Mouse (Mus musculus) liver, adult 2 months (tissue): Measurements from ENCODE around the gene Eif4a1. TPM values are rescaled to one million over a fixed set of nuclear protein-coding genes. Genes with fewer than 3 reads are reported as not detected.

Source experiments
- DNase-seq: peaks from one replicate; pipeline ENCODE4 v3.0.0-alpha.2; 2011; ENCODE audit warnings: low read depth, low spot score; ENCODE audit errors: extremely low read depth
- H3K27ac ChIP-seq: fragments of 200-500 bp; replicated peaks from 2 replicates; pipeline ENCODE4 v1.5.1; 2012; ENCODE audit warnings: low read depth, mild to moderate bottlenecking, control low read depth, inconsistent platforms, low read length; ENCODE audit not compliant: insufficient read depth
- H3K27me3 ChIP-seq: fragments of 200-500 bp; 2 replicates; pipeline ENCODE4 v1.6.1; 2012; ENCODE audit warnings: mild to moderate bottlenecking, moderate library complexity, low read length, inconsistent platforms; ENCODE audit not compliant: control insufficient read depth, insufficient read depth
- H3K36me3 ChIP-seq: fragments of 200-500 bp; 2 replicates; pipeline ENCODE4 v1.6.1; 2012; ENCODE audit warnings: low read length, inconsistent platforms; ENCODE audit not compliant: control insufficient read depth, insufficient read depth
- H3K4me1 ChIP-seq: fragments of 200-500 bp; 2 replicates; pipeline ENCODE4 v1.6.1; 2011; ENCODE audit warnings: low read length; ENCODE audit not compliant: control insufficient read depth, insufficient read depth
- H3K4me3 ChIP-seq: fragments of 200-500 bp; 2 replicates; pipeline ENCODE4 v1.5.1; 2011; ENCODE audit warnings: low read depth, mild to moderate bottlenecking, control low read depth, low read length, moderate library complexity; ENCODE audit not compliant: insufficient read depth
- H3K79me2 ChIP-seq: fragments of 200-500 bp; 2 replicates; pipeline ENCODE4 v1.6.1; 2012; ENCODE audit warnings: inconsistent platforms, mild to moderate bottlenecking, low read length, moderate library complexity; ENCODE audit not compliant: control insufficient read depth, insufficient read depth
- H3K9ac ChIP-seq: fragments of 200-500 bp; 2 replicates; pipeline ENCODE4 v1.6.1; 2012; ENCODE audit warnings: low read depth, mild to moderate bottlenecking, control low read depth, inconsistent platforms, low read length
- CTCF ChIP-seq: fragments of 200-500 bp; IDR thresholded peaks from 2 replicates; pipeline ENCODE4 v1.5.1; 2011; ENCODE audit warnings: low read depth, low read length, control low read depth
- POLR2A ChIP-seq: fragments of 200-500 bp; IDR thresholded peaks from 2 replicates; pipeline ENCODE4 v1.6.1; 2011; ENCODE audit warnings: low read length, control low read depth; ENCODE audit not compliant: insufficient read depth; ENCODE audit errors: extremely low read depth
- WGBS: fragments of 180-500 bp; shearing (Covaris S2); methylation state at CpG from one replicate; pipeline ENCODE4 v1.1.7; 2018; 5-methylcytosine and 5-hydroxymethylcytosine counted together
- polyA plus RNA-seq: library from polyadenylated mRNA; depleted of rRNA; stranded (reverse); fragments of >200 nt; gene quantifications from 2 replicates; pipeline ENCODE4 v1.2.3, GENCODE M21; 2012
- total RNA-seq: library from RNA; depleted of rRNA; stranded (reverse); fragments of >200 nt; gene quantifications from 2 replicates; pipeline ENCODE4 v1.2.3, GENCODE M21; 2014

Gene Eif4a1
- total and polyA plus RNA-seq, 2 experiments = 221 to 370 TPM

DNA sequence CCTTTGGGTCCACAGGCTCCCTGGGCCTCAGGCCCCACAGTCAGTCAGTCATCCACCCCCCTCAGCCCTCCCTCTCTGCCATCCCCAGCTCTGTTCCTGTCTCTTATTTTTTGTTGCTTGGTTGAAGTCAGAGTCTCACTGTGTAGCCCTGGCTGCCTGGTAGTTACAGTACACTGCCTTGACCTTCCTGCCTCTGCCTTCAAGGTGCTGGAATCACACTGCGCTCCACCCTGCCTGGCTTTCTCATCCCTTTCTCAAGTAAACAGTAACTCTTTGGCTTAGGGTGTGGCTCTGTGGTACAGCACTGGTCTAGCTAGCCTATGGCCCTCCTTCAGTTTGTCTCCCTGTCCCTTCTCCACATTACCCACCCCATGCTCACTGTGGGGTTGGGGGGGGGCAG lies 17.7 kb upstream of the Eif4a1 start:
- Histone ChIP-seq H3K36me3 (no peaks in the 10 kb centered on the region), H3K27me3 (no peaks in the 10 kb centered on the region), H3K4me1 (peaks cover 16% of the 10 kb centered on the region), H3K27ac (no peak overlapping the region), H3K9ac (no peak overlapping the region), H3K79me2 (no peaks in the 10 kb centered on the region), H3K4me3 (no peak overlapping the region)
- TF ChIP-seq CTCF (no peak), POLR2A (no peak)
- 93% methylated on average over 1 of the region's 1 CpGs for WGBS
- no peak for DNase-seq

DNA sequence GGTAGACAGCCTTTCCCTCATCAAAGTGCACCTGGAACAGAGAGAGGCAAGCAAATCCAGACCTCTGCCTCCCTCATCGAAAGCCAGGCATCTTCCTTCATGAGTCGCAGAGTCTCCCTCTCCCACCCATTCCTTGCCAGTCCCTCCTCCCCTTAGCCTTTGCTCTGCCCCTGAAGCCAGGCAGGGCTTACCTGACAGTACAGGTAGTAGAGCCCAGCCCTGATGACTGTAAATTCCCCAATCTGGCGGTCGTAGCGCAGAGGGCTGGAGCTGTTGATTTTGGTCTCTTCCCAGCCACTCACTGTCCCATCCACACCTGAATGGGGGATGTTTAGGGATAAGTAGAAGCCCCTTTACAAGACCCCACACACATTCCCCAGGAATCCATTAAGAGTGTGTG lies 14.8 kb upstream of the Eif4a1 start:
- H3K27ac ChIP-seq = no peak overlapping the region
- H3K9ac ChIP-seq = no peak overlapping the region
- no peak overlapping the region for H3K4me3 ChIP-seq
- no peak for DNase-seq
- no peaks in the 10 kb centered on the region for H3K36me3 ChIP-seq
- 72% methylated on average over 5 of the region's 5 CpGs for WGBS
- H3K4me1 ChIP-seq = peaks cover 9% of the 10 kb centered on the region
- no peak for TF ChIP-seq POLR2A
- H3K79me2 ChIP-seq = no peaks in the 10 kb centered on the region
- no peaks in the 10 kb centered on the region for H3K27me3 ChIP-seq

DNA sequence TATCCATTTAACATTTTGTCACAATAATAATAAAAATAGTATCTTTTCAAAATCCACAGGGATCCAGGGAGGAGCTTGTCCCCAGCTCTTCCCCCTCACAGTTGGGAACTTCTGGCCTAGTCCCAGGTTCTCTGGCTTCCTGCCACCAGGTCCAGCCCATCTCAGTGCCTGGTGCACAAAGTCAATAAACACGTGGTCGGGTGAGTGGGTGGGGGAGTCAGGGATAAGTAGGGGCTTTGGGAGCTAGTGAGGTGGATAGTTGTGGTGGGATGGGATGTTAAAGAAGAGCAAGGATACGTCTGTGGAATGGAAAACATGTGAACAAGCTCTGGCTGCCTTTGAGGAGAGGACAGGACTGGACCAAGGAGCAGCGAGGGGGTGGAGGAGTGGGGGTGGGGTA lies 14.2 kb upstream of the Eif4a1 start:
- Histone ChIP-seq H3K9ac (no peak overlapping the region), H3K4me3 (no peak overlapping the region), H3K27ac (peak overlapping the region; percentile 44; the same call in 1 of the 2 replicates), H3K4me1 (peaks cover 9% of the 10 kb centered on the region), H3K36me3 (no peaks in the 10 kb centered on the region), H3K79me2 (peaks cover 3% of the 10 kb centered on the region; the same call in 1 of the 2 replicates), H3K27me3 (no peaks in the 10 kb centered on the region)
- WGBS = 7% methylated on average over 4 of the region's 4 CpGs
- peak; percentile 35 for DNase-seq
- TF ChIP-seq CTCF (no peak), POLR2A (no peak)

DNA sequence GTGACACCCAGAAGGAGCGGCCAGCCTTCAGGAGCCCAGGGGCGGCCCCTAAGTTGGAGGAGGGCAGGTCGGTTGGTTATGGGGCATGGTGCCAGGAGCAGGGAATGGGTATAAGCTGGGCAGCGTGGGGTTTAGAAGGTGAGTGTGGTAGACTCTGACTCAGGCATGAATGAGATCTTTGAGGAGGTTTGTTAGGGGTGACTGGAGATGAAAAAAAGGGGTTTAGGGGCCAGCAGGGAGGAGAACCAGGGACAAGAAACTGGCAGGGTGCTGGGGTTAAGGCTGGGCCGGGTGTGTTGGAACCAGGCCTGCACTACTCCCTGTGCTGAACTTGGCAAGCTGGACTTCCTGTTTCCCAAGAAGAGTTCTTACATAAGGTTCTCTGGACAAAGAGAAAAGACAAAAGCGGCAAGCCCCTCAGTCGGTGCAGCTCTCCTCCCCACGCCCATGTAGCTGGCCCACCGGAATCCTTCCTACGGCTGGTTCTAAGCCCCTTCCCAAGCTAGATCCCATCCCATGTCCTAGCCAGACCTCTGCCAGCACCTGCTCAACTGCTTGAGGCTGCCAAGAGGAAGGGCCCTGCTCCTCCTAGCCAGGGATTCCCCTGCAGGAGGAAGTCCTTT lies 13.4 kb upstream of the Eif4a1 start, which contains the start of gene Tnfsf13:
Gene Tnfsf13, minus strand, starts transcription at position 259 of the 623 bp plus-strand sequence.
- Histone ChIP-seq H3K36me3 (no peaks in the 10 kb centered on the region), H3K4me1 (peaks cover 11% of the 10 kb centered on the region), H3K79me2 (peaks cover 8% of the 10 kb centered on the region; the same call in 1 of the 2 replicates), H3K4me3 (peak within 1 kb of the TSS; percentile 26), H3K27me3 (no peaks in the 10 kb centered on the region), H3K9ac (peak within 1 kb of the TSS; percentile 54), H3K27ac (peak within 1 kb of the TSS; percentile 80)
- DNase-seq = peak; percentile 91
- 1% methylated on average over 10 of the region's 10 CpGs for WGBS
- TF ChIP-seq POLR2A = no peak
- TF ChIP-seq CTCF = no peak

DNA sequence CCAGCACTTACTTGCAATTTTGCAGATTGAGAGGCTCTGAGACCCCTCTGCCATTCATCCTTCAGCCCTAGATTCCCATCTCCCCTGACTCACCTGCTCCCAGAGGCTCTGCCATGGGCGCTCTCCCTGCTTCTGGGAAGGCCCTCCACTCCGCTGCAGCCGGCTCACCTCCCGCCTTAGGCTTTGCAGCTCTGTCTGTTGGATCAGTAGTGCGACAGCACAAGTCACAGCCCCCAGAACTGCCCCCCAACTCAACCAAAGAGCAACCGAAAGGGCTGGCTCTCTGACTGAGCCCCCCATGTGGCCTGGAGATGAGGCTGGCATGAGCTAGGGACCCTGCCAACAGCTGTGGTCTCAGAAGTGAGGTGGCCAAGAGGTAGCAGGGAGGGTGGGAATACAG lies 12.7 kb upstream of the Eif4a1 start:
- Histone ChIP-seq H3K4me1 (peaks cover 11% of the 10 kb centered on the region), H3K79me2 (peaks cover 11% of the 10 kb centered on the region; the same call in 1 of the 2 replicates), H3K27me3 (no peaks in the 10 kb centered on the region), H3K27ac (peak overlapping the region; percentile 80), H3K9ac (peak overlapping the region; percentile 38), H3K36me3 (no peaks in the 10 kb centered on the region), H3K4me3 (no peak overlapping the region)
- DNase-seq = no peak
- TF ChIP-seq CTCF = no peak
- TF ChIP-seq POLR2A = no peak
- 95% methylated on average over 6 of the region's 6 CpGs for WGBS

DNA sequence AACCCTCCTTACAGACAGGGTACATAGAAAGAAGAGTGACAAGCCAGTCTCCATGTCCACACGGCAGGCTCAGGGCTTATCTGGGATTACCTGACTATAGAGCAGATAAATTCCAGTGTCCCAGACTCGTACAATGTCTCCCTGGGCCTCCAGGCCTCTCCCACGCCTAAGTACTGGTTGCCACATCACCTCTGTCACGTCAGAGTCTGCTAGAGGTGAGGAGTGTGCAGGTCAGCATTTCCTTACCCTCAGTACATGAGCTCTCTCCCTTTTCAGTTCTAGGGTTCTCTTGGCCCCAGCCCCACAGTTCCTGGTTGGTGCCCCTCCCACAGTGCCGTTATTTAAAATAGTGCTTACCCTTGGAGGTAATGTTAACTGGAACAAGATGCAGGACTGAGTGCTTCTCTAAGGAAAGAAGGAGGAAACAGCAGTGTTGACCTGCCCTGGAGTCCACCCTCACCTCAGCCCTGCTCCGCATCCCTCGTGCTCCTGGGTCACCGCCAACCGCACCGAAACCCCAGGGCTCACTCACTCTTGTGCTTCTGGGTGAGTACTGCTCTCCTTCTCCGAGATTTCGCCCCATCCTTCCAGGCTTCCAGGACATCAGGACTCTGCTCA lies 12.0 kb upstream of the Eif4a1 start:
- DNase-seq = no peak
- H3K9ac ChIP-seq = no peak overlapping the region
- no peak overlapping the region for H3K4me3 ChIP-seq
- H3K4me1 ChIP-seq = peaks cover 11% of the 10 kb centered on the region
- no peak for TF ChIP-seq CTCF
- TF ChIP-seq POLR2A = no peak
- no peaks in the 10 kb centered on the region for H3K36me3 ChIP-seq
- no peaks in the 10 kb centered on the region for H3K27me3 ChIP-seq
- peaks cover 11% of the 10 kb centered on the region; the same call in 1 of the 2 replicates for H3K79me2 ChIP-seq
- WGBS = 81% methylated on average over 12 of the region's 12 CpGs
- H3K27ac ChIP-seq = no peak overlapping the region
